Mouse (Mus musculus) thymus, adult 2 months (tissue): ENCODE results near the gene Fras1.

Experiments used
- CTCF ChIP-seq: fragments of 200-500 bp; IDR thresholded peaks from 2 replicates; pipeline ENCODE4 v1.5.1; 2012; ENCODE audit warnings: mild to moderate bottlenecking, control low read depth, low read length, moderate library complexity, borderline replicate concordance; ENCODE audit not compliant: control insufficient read depth, poor library complexity, insufficient read depth; ENCODE audit errors: extremely low read depth
- POLR2A ChIP-seq: fragments of 200-500 bp; IDR thresholded peaks from 2 replicates; pipeline ENCODE4 v1.6.1; 2012; ENCODE audit warnings: mild to moderate bottlenecking, low read length, control low read depth, moderate library complexity; ENCODE audit not compliant: control insufficient read depth, poor library complexity, insufficient read depth; ENCODE audit errors: extremely low read depth

- no peak for TF ChIP-seq POLR2A
- no peak for TF ChIP-seq CTCF
Observed at GRCm38 (mm10) chr5:96429532-96430141, 55.9 kb downstream of the Fras1 start.
